Mouse (Mus musculus): Measurements from ENCODE around the gene Tspan3.

- TF ChIP-seq CTCF (IDR thresholded peaks at IDR 0.05; ENCODE audit: extremely low read depth, insufficient read depth, low read length) (no peak), POLR2A (IDR thresholded peaks at IDR 0.05; ENCODE audit: extremely low read depth, insufficient read depth, low read length) (no peak)
These were observed 10.0 kb upstream of the Tspan3 start for GRCm38 (mm10) chr9:56175316-56175715.
